Mouse (Mus musculus): Measurements from ENCODE around the gene H2-Q2. TPM values are rescaled to one million over a fixed set of nuclear protein-coding genes. Genes with fewer than 3 reads are reported as not detected.
"Not testable (repeated sequence)": the region's sequence is repeated elsewhere in the genome, so short reads cannot be mapped to it uniquely, and the experiment has no call there.

H2-Q2 gene
- polyA plus RNA-seq, 1 experiment = not detected

DNA sequence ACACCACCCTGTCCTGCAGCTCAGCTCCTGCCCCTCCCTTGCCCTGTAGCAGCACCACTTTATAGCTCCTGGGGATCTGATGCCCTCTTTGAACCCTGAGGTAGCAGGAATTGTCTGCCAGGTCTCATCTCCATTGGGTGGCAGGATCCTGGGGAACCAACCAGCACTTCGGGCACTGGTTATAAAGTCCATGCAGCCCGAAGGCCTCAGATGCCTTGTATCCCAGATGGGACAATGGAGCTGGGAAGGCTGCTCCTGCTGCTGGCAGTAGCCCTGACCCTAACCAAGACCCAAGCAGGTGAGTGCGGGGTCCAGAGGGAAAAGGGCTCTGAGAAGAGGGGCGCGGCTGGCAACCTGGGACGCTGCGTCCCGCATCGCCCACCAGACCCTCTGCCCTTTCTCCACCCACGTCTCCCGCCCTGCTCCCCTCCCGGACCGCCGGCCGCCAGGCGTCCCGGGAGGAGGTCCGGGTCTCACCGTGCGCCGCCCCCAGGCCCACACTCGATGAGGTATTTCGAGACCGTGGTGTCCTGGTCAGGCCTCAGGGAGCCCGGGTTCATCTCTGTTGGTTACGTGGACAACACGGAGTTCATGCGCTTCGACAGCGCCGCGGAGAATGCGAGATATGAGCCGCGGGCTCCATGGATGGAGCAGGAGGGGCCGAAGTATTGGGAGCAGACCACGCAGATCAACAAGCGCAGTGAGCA, 16.9 kb downstream of the H2-Q2 start:
- peak overlapping the region; percentile 16 for H3K4me3 ChIP-seq (ENCODE audit: insufficient read depth, low read depth, low read length)

GRCm38 (mm10) chr17:35359470-35359862, 17.4 kb downstream of the H2-Q2 start:
- TF ChIP-seq CTCF (IDR thresholded peaks at IDR 0.05; ENCODE audit: insufficient read depth, low read depth, low read length) = no peak
- TF ChIP-seq POLR2A (IDR thresholded peaks at IDR 0.05; ENCODE audit: insufficient read depth, low read depth, low read length) = no peak
- Histone ChIP-seq H3K4me3 (ENCODE audit: insufficient read depth, low read depth, low read length) (peak overlapping the region; percentile 16), H3K4me1 (ENCODE audit: control insufficient read depth, insufficient read depth, low read length) (peaks cover 7% of the 10 kb centered on the region), H3K27ac (ENCODE audit: insufficient read depth, low read depth, low read length) (no peak overlapping the region)
- WGBS = 26% methylated on average over 21 of the region's 21 CpGs

More for the DNA sequence above, 16.9 kb downstream of the H2-Q2 start:
- no peak overlapping the region for H3K27ac ChIP-seq (ENCODE audit: insufficient read depth, low read depth, low read length)
- H3K4me1 ChIP-seq (ENCODE audit: control insufficient read depth, insufficient read depth, low read length) = peaks cover 7% of the 10 kb centered on the region
- no peak for TF ChIP-seq CTCF (IDR thresholded peaks at IDR 0.05; ENCODE audit: insufficient read depth, low read depth, low read length)
- no peak for TF ChIP-seq POLR2A (IDR thresholded peaks at IDR 0.05; ENCODE audit: insufficient read depth, low read depth, low read length)
- 6% methylated on average over 38 of the region's 38 CpGs for WGBS

DNA sequence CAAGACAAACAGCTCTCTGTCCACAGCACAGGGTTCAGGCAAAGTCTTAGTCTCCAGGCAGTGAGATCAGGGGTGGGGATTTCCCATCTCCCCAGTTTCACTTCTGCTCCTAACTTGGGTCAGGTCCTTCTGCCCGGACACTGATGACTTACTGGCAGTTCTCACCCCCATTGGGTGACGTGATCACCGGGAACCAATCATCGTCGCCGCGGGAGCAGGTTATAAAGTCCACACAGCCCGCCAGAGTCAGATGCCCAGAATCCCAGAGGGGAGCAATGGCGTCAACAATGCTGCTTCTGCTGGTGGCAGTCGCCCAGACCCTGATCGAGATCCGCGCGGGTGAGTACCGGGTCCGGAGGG, 37.3 kb downstream of the H2-Q2 start, which contains the start of gene H2-Q4:
Gene H2-Q4, plus strand, starts transcription at position 249 of the 360 bp plus-strand sequence.
- H3K4me3 ChIP-seq (ENCODE audit: insufficient read depth, low read depth, low read length) = peak within 1 kb of the TSS; percentile 56
- 1% methylated on average over 16 of the region's 16 CpGs for WGBS
- H3K4me1 ChIP-seq (ENCODE audit: control insufficient read depth, insufficient read depth, low read length) = peaks cover 10% of the 10 kb centered on the region
- TF ChIP-seq POLR2A (IDR thresholded peaks at IDR 0.05; ENCODE audit: insufficient read depth, low read depth, low read length) (no peak), CTCF (IDR thresholded peaks at IDR 0.05; ENCODE audit: insufficient read depth, low read depth, low read length) (no peak)
- no peak within 1 kb of the TSS for H3K27ac ChIP-seq (ENCODE audit: insufficient read depth, low read depth, low read length)

- WGBS = 1% methylated on average over 69 of the region's 70 CpGs
- Histone ChIP-seq H3K4me1 (ENCODE audit: control insufficient read depth, insufficient read depth, low read length) (peaks cover 10% of the 10 kb centered on the region), H3K27ac (ENCODE audit: insufficient read depth, low read depth, low read length) (no peak overlapping the region), H3K4me3 (ENCODE audit: insufficient read depth, low read depth, low read length) (peak overlapping the region; percentile 56)
- TF ChIP-seq POLR2A (IDR thresholded peaks at IDR 0.05; ENCODE audit: insufficient read depth, low read depth, low read length) = no peak
- TF ChIP-seq CTCF (IDR thresholded peaks at IDR 0.05; ENCODE audit: insufficient read depth, low read depth, low read length) = no peak
Measured at GRCm38 (mm10) chr17:35379729-35380451, 37.8 kb downstream of the H2-Q2 start.

- H3K4me3 ChIP-seq (ENCODE audit: insufficient read depth, low read depth, low read length); H3K27ac ChIP-seq (ENCODE audit: insufficient read depth, low read depth, low read length); H3K4me1 ChIP-seq (ENCODE audit: control insufficient read depth, insufficient read depth, low read length): not testable (repeated sequence)
- WGBS = 5% methylated on average over 7 of the region's 7 CpGs
Measured at GRCm38 (mm10) chr17:35389796-35390195, 47.8 kb downstream of the H2-Q2 start.

- not testable (repeated sequence) for H3K4me3 ChIP-seq (ENCODE audit: insufficient read depth, low read depth, low read length); H3K27ac ChIP-seq (ENCODE audit: insufficient read depth, low read depth, low read length); H3K4me1 ChIP-seq (ENCODE audit: control insufficient read depth, insufficient read depth, low read length)
- WGBS = 88% methylated on average over 2 of the region's 2 CpGs
Measured at GRCm38 (mm10) chr17:35392671-35393070, 50.6 kb downstream of the H2-Q2 start.

DNA sequence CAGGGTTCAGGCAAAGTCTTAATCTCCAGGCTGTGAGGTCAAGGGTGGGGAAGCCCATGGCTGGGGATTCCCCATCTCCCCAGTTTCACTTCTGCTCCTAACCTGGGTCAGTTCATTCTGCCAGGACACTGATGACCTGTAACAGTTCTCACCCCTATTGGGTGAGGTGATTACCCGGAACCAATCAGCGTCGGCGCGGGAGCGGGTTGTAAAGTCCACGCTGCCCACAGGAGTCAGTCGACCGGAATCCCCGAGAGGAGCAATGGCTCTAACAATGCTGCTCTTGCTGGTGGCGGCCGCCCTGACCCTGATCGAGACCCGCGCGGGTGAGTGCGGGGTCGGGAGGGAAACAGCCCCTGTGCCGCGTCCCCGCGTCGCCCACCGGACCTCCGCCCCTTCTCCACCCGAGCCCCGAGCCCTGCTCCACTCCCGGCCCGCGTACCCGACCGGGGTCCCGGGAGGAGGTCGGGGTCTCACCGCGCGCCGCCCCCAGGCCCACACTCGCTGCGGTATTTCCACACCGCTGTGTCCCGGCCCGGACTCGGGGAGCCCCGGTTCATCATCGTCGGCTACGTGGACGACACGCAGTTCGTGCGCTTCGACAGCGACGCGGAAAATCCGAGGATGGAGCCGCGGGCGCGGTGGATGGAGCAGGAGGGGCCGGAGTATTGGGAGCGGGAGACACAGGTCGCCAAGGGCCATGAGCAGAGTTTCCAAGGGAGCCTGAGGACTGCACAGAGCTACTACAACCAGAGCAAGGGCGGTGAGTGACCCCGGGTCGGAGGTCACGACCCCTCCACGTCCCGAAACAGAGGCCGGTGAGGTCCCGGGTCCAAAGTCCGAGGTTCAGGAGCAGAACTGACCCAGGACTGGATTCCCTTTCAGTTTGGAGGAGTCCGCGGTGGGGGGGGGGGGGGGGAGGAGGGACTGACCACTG, 52.1 kb downstream of the H2-Q2 start:
- 2% methylated on average over 58 of the region's 75 CpGs for WGBS
- peak overlapping the region; percentile 22 for H3K4me3 ChIP-seq (ENCODE audit: insufficient read depth, low read depth, low read length)
- H3K27ac ChIP-seq (ENCODE audit: insufficient read depth, low read depth, low read length); H3K4me1 ChIP-seq (ENCODE audit: control insufficient read depth, insufficient read depth, low read length): not testable (repeated sequence)

Other genes starting within 250 kb of the H2-Q2 start
- not detected in 2 replicates for gene Ly6g5c, start 234.0 kb upstream of the H2-Q2 start, polyA plus RNA-seq (2012; ENCODE audit: insufficient read depth, insufficient read length, low replicate concordance, missing spikeins)
- gene Ly6g5b, start 226.8 kb upstream of the H2-Q2 start, polyA plus RNA-seq (2012; ENCODE audit: insufficient read depth, insufficient read length, low replicate concordance, missing spikeins) = not detected in 2 replicates
- not detected in 2 replicates for gene Gpank1, start 220.8 kb upstream of the H2-Q2 start, polyA plus RNA-seq (2012; ENCODE audit: insufficient read depth, insufficient read length, low replicate concordance, missing spikeins)
- gene Csnk2b, start 220.2 kb upstream of the H2-Q2 start, polyA plus RNA-seq (2012; ENCODE audit: insufficient read depth, insufficient read length, low replicate concordance, missing spikeins) = not detected in 2 replicates
- not detected in 2 replicates for gene D17H6S53E, start 215.9 kb upstream of the H2-Q2 start, polyA plus RNA-seq (2012; ENCODE audit: insufficient read depth, insufficient read length, low replicate concordance, missing spikeins)
- not detected in 2 replicates for gene Apom, start 210.2 kb upstream of the H2-Q2 start, polyA plus RNA-seq (2012; ENCODE audit: insufficient read depth, insufficient read length, low replicate concordance, missing spikeins)
- gene Bag6, start 207.1 kb upstream of the H2-Q2 start, polyA plus RNA-seq (2012; ENCODE audit: insufficient read depth, insufficient read length, low replicate concordance, missing spikeins) = 684 TPM in 1 of 2 replicates, not detected in the other
- gene Prrc2a, start 177.3 kb upstream of the H2-Q2 start, polyA plus RNA-seq (2012; ENCODE audit: insufficient read depth, insufficient read length, low replicate concordance, missing spikeins) = 146 and 391 TPM in 2 replicates
- not detected in 2 replicates for gene Aif1, start 166.2 kb upstream of the H2-Q2 start, polyA plus RNA-seq (2012; ENCODE audit: insufficient read depth, insufficient read length, low replicate concordance, missing spikeins)
- gene Lst1, start 153.8 kb upstream of the H2-Q2 start, polyA plus RNA-seq (2012; ENCODE audit: insufficient read depth, insufficient read length, low replicate concordance, missing spikeins) = not detected in 2 replicates
- not detected in 2 replicates for gene Ltb, start 147.8 kb upstream of the H2-Q2 start, polyA plus RNA-seq (2012; ENCODE audit: insufficient read depth, insufficient read length, low replicate concordance, missing spikeins)
- gene Tnf, start 140.2 kb upstream of the H2-Q2 start, polyA plus RNA-seq (2012; ENCODE audit: insufficient read depth, insufficient read length, low replicate concordance, missing spikeins) = not detected in 2 replicates
- gene Lta, start 136.9 kb upstream of the H2-Q2 start, polyA plus RNA-seq (2012; ENCODE audit: insufficient read depth, insufficient read length, low replicate concordance, missing spikeins) = not detected in 2 replicates
- gene Gm16181, start 121.4 kb upstream of the H2-Q2 start, polyA plus RNA-seq (2012; ENCODE audit: insufficient read depth, insufficient read length, low replicate concordance, missing spikeins) = not detected in 2 replicates
- not detected in 2 replicates for gene Atp6v1g2, start 108.6 kb upstream of the H2-Q2 start, polyA plus RNA-seq (2012; ENCODE audit: insufficient read depth, insufficient read length, low replicate concordance, missing spikeins)
- not detected in 2 replicates for gene Nfkbil1, start 106.5 kb upstream of the H2-Q2 start, polyA plus RNA-seq (2012; ENCODE audit: insufficient read depth, insufficient read length, low replicate concordance, missing spikeins)
- gene Ddx39b, start 100.5 kb upstream of the H2-Q2 start, polyA plus RNA-seq (2012; ENCODE audit: insufficient read depth, insufficient read length, low replicate concordance, missing spikeins) = 290 and 359 TPM in 2 replicates
- gene H2-D1, start 79.5 kb upstream of the H2-Q2 start, polyA plus RNA-seq (2012; ENCODE audit: insufficient read depth, insufficient read length, low replicate concordance, missing spikeins) = 345 and 592 TPM in 2 replicates
- not detected in 2 replicates for gene H2-Q1, start 21.8 kb upstream of the H2-Q2 start, polyA plus RNA-seq (2012; ENCODE audit: insufficient read depth, insufficient read length, low replicate concordance, missing spikeins)
- gene H2-Q4, start 37.4 kb downstream of the H2-Q2 start, polyA plus RNA-seq (2012; ENCODE audit: insufficient read depth, insufficient read length, low replicate concordance, missing spikeins) = not detected in 2 replicates
- gene H2-Q6, start 82.6 kb downstream of the H2-Q2 start, polyA plus RNA-seq (2012; ENCODE audit: insufficient read depth, insufficient read length, low replicate concordance, missing spikeins) = not detected in 2 replicates
- not detected in 2 replicates for gene H2-Q7, start 96.9 kb downstream of the H2-Q2 start, polyA plus RNA-seq (2012; ENCODE audit: insufficient read depth, insufficient read length, low replicate concordance, missing spikeins)
- not detected in 2 replicates for gene H2-Q10, start 127.8 kb downstream of the H2-Q2 start, polyA plus RNA-seq (2012; ENCODE audit: insufficient read depth, insufficient read length, low replicate concordance, missing spikeins)
- gene Pou5f1, start 163.8 kb downstream of the H2-Q2 start, polyA plus RNA-seq (2012; ENCODE audit: insufficient read depth, insufficient read length, low replicate concordance, missing spikeins) = not detected in 2 replicates
- gene Tcf19, start 174.6 kb downstream of the H2-Q2 start, polyA plus RNA-seq (2012; ENCODE audit: insufficient read depth, insufficient read length, low replicate concordance, missing spikeins) = not detected in 2 replicates
- gene Cchcr1, start 174.9 kb downstream of the H2-Q2 start, polyA plus RNA-seq (2012; ENCODE audit: insufficient read depth, insufficient read length, low replicate concordance, missing spikeins) = not detected in 2 replicates
- not detected in 2 replicates for gene Psors1c2, start 191.0 kb downstream of the H2-Q2 start, polyA plus RNA-seq (2012; ENCODE audit: insufficient read depth, insufficient read length, low replicate concordance, missing spikeins)
- gene Cdsn, start 209.9 kb downstream of the H2-Q2 start, polyA plus RNA-seq (2012; ENCODE audit: insufficient read depth, insufficient read length, low replicate concordance, missing spikeins) = not detected in 2 replicates
- not detected in 2 replicates for gene 2300002M23Rik, start 225.2 kb downstream of the H2-Q2 start, polyA plus RNA-seq (2012; ENCODE audit: insufficient read depth, insufficient read length, low replicate concordance, missing spikeins)

Measured in olfactory bulb, adult 2 months (tissue).